Mouse (Mus musculus) lung, adult 2 months (tissue): ENCODE data around the gene Oat.

Source experiments
- CTCF ChIP-seq: fragments of 200-500 bp; IDR thresholded peaks from 2 replicates; pipeline ENCODE4 v1.5.1; 2011; ENCODE audit warnings: mild to moderate bottlenecking, low read length, control low read depth; ENCODE audit not compliant: insufficient read depth
- POLR2A ChIP-seq: fragments of 200-500 bp; IDR thresholded peaks from 2 replicates; pipeline ENCODE4 v1.6.1; 2011; ENCODE audit warnings: low read depth, mild to moderate bottlenecking, control low read depth, low read length, borderline replicate concordance; ENCODE audit errors: extremely low read depth

GRCm38 (mm10) chr7:132542427-132542826 is 33.8 kb downstream of the Oat start:
- TF ChIP-seq CTCF (no peak), POLR2A (no peak)
